27 mouse cellular contexts compared by ENCODE assay signal in genomic region chr3:39784901-39785300, GRCm38 (mm10).
"Had no signal": no experiment of that assay in that cellular context is flagged by ENCODE, and none has a peak within 500 bp of the region (broad histone marks: within the 10 kb centered on the region; RNA-seq: fewer than 3 reads in every experiment).

No protein-coding gene starts in this region.

- H3K4me3 ChIP-seq: gastrocnemius, adult 2 months; heart, embryonic 10.5 days; heart, embryonic 12.5 days; hindbrain, embryonic 10.5 days; hindbrain, embryonic 12.5 days; intestine, embryonic 15.5 days; kidney, embryonic 15.5 days; limb, embryonic 13.5 days; limb, embryonic 15.5 days; liver, embryonic 12.5 days had no signal

- H3K9me3 ChIP-seq: heart, embryonic 10.5 days; heart, embryonic 12.5 days; hindbrain, embryonic 10.5 days; hindbrain, embryonic 12.5 days; intestine, embryonic 15.5 days; kidney, embryonic 15.5 days; limb, embryonic 13.5 days; limb, embryonic 15.5 days; liver, embryonic 12.5 days had no signal

- H3K36me3 ChIP-seq: heart, embryonic 10.5 days; heart, embryonic 12.5 days; hindbrain, embryonic 10.5 days; hindbrain, embryonic 12.5 days; intestine, embryonic 15.5 days; kidney, embryonic 15.5 days; limb, embryonic 13.5 days; limb, embryonic 15.5 days; liver, embryonic 12.5 days had no signal

- H3K4me2 ChIP-seq: heart, embryonic 12.5 days; hindbrain, embryonic 12.5 days; hindbrain, embryonic 14.5 days; intestine, embryonic 15.5 days; kidney, embryonic 15.5 days; limb, embryonic 13.5 days; limb, embryonic 15.5 days; liver, embryonic 12.5 days had no signal

- ATAC-seq: hindbrain, embryonic 16.5 days; inflammation-experienced regulatory T-cells, adult 6 months; intestine, embryonic 15.5 days; liver, embryonic 12.5 days had no signal

- H3K27me3 ChIP-seq: heart, embryonic 12.5 days; hindbrain, embryonic 12.5 days; intestine, embryonic 15.5 days; kidney, embryonic 15.5 days; limb, embryonic 13.5 days; limb, embryonic 15.5 days; liver, embryonic 12.5 days had no signal

- H3K27ac ChIP-seq: gastrocnemius, adult 2 months; heart, embryonic 10.5 days; hindbrain, embryonic 10.5 days; hindbrain, embryonic 12.5 days; hindbrain, embryonic 14.5 days; intestine, embryonic 15.5 days; kidney, embryonic 15.5 days; kidney, postnatal 0 days; limb, embryonic 13.5 days; limb, embryonic 15.5 days; liver, embryonic 12.5 days; liver, embryonic 14.5 days had no signal

- H3K9ac ChIP-seq: heart, embryonic 12.5 days; hindbrain, embryonic 12.5 days; hindbrain, embryonic 14.5 days; intestine, embryonic 15.5 days; kidney, embryonic 15.5 days; limb, embryonic 13.5 days; limb, embryonic 15.5 days; liver, embryonic 12.5 days; liver, embryonic 14.5 days had no signal

- H3K4me1 ChIP-seq: intestine, embryonic 15.5 days; liver, embryonic 12.5 days had no signal

- DNase-seq: gastrocnemius, adult 2 months; gastrocnemius, postnatal 10 days; gastrocnemius, postnatal 25 days; heart, adult 18-20 months; heart, postnatal 10 days; heart, postnatal 4 days; kidney, adult 11 months; kidney, adult 2 months; kidney, adult 9 months; kidney, postnatal 14 days; kidney, postnatal 36 days; left cerebral cortex, postnatal 4 days; lung, adult 18-20 months had no signal
